Mouse (Mus musculus) central nervous system, embryonic 18 days (tissue): ENCODE data around the gene Shank2. TPM values are rescaled to one million over a fixed set of nuclear protein-coding genes. Genes with fewer than 3 reads are reported as not detected.

Experiments
- polyA plus RNA-seq: library from polyadenylated mRNA; depleted of rRNA; stranded (reverse); fragments of >200 nt; gene quantifications from 2 replicates; pipeline ENCODE4 v1.2.3, GENCODE M21; 2012; rRNA removed

The Shank2 gene
- 28.9 and 33.0 TPM in 2 replicates for polyA plus RNA-seq

GRCm38 (mm10) chr7:144001628-144002027, at the start of gene Shank2:
Gene Shank2, plus strand, starts transcription at chr7:144001928.

GRCm38 (mm10) chr7:144470545-144471059, 468.9 kb downstream of the Shank2 start, which contains the start of gene Cttn:
Gene Cttn, minus strand, starts transcription at chr7:144471009.

Other genes with a start within 250 kb of the Shank2 start
- gene Osbpl5, start 244.9 kb upstream of the Shank2 start, polyA plus RNA-seq: 59.2 and 60.0 TPM in 2 replicates
- gene Mrgprg, start 234.9 kb upstream of the Shank2 start, polyA plus RNA-seq: not detected in 2 replicates
- gene Mrgpre, start 217.4 kb upstream of the Shank2 start, polyA plus RNA-seq: 9.9 and 10.1 TPM in 2 replicates
- 8.5 and 10.3 TPM in 2 replicates for gene Nadsyn1, start 179.1 kb upstream of the Shank2 start, polyA plus RNA-seq
- 128 TPM in 2 replicates for gene Dhcr7, start 178.8 kb upstream of the Shank2 start, polyA plus RNA-seq
- gene Gm498, start 135.1 kb upstream of the Shank2 start, polyA plus RNA-seq: not detected in 2 replicates